Mouse (Mus musculus): ENCODE measurements around the gene Coch.
"Not testable (repeated sequence)": the region's sequence is repeated elsewhere in the genome, so short reads cannot be mapped to it uniquely, and the experiment has no call there.

Gene Coch

GRCm38 (mm10) chr12:51593229-51594029, at the start of gene Coch:
Gene Coch (plus strand): TSS chr12:51593341.
- no peak for DNase-seq (ENCODE audit: low read depth, low spot score)

- DNase-seq (ENCODE audit: low read depth, low spot score) = peak; percentile 17
Observed at GRCm38 (mm10) chr12:51543402-51543960, 49.7 kb upstream of the Coch start.

DNA sequence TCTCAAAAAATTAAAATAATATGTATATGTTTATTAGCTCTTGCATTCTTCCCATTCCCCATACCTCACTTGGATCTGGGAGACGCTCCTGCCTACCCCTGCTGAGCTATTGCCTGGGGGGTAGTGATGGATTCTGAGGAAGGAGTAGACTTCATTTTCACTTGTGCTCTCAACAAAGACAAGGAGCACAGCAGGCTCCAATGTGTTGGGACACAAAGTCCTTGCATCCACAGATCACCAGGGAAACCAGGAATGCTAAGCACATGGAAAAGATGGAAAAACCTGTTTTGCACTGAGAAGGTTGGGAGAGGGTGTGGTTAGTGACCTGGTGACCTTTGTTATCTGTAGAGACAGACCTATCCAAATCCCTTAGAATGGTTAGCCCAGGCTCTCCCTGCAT, 38.1 kb upstream of the Coch start:
- DNase-seq (ENCODE audit: low read depth, low spot score) = no peak

GRCm38 (mm10) chr12:51561416-51561815, 31.7 kb upstream of the Coch start:
- DNase-seq (ENCODE audit: low read depth, low spot score) = no peak

GRCm38 (mm10) chr12:51567225-51567624, 25.9 kb upstream of the Coch start:
- DNase-seq (ENCODE audit: low read depth, low spot score) = peak; percentile 77

DNA sequence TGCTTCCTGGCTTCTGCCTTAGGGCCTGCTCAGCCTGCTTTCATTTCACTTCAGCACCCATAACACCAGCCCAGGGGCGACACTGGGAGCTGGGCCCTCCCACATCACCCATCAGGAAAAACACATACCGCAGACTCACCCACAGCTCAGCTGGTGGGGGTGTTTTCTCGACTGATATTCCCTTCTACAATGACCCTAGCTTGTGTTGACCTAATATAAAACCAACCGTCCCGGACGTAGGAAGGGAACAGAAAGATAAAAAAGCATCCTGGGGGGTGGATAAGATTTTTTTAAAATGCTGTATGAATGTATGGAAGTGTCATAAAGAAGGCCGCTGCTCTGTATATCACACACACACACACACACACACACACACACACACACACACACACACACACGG, 23.7 kb upstream of the Coch start:
- no peak for DNase-seq (ENCODE audit: low read depth, low spot score)

- DNase-seq (ENCODE audit: low read depth, low spot score) = peak; percentile 52
Observed at GRCm38 (mm10) chr12:51569944-51570343, 23.2 kb upstream of the Coch start.

GRCm38 (mm10) chr12:51572651-51573050, 20.5 kb upstream of the Coch start:
- peak; percentile 67 for DNase-seq (ENCODE audit: low read depth, low spot score)

DNA sequence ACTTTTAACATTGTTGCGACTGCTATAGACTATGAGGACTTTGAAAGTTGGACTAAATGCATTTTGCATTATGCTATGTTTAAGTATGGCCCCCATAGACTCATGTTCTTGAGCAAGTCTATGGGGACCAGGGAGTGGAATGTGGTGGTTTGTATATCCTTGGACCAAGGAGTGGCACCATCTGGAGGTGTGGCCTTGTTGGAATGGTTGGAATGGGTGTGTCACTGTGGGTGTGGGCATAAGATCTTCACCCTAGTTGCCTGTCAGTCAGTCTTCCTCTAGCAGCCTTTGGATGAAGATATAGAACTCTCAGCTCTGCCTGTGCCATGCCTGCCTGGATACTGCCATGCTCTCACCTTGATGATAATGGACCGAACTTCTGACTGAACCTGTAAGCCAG, 15.3 kb upstream of the Coch start:
- DNase-seq (ENCODE audit: low read depth, low spot score) = not testable (repeated sequence)

- no peak for DNase-seq (ENCODE audit: low read depth, low spot score)
Observed at GRCm38 (mm10) chr12:51589263-51589662, 3.9 kb upstream of the Coch start.

- no peak for DNase-seq (ENCODE audit: low read depth, low spot score)
Observed at GRCm38 (mm10) chr12:51591921-51592320, 1.2 kb upstream of the Coch start.

GRCm38 (mm10) chr12:51592888-51593228, 283 bp upstream of the Coch start:
- DNase-seq (ENCODE audit: low read depth, low spot score) = no peak

GRCm38 (mm10) chr12:51594030-51594470, 909 bp downstream of the Coch start:
- no peak for DNase-seq (ENCODE audit: low read depth, low spot score)

- DNase-seq (ENCODE audit: low read depth, low spot score) = no peak
Observed at GRCm38 (mm10) chr12:51603306-51603705, 10.2 kb downstream of the Coch start.

GRCm38 (mm10) chr12:51606138-51606537, 13.0 kb downstream of the Coch start:
- DNase-seq (ENCODE audit: low read depth, low spot score) = no peak

DNA sequence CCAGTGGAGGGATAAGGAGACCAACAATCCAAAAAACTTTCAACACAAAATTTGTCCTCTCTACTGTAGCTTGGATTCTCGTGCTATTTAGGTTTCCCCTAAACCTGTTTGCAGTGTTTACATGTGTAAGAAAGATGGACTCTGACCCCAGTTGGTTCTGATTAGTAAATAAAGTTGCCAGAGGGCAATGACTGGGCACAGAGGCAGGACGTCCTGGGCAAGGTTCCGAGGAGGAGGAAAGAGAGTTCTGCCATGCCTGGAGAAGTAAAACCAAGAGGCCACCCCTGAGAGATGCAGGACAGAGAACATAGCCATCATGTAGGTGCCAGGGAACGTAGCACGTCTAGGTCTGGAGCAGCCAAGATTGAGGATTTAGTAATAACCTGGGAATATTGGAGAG, 19.2 kb downstream of the Coch start:
- DNase-seq (ENCODE audit: low read depth, low spot score) = no peak

DNA sequence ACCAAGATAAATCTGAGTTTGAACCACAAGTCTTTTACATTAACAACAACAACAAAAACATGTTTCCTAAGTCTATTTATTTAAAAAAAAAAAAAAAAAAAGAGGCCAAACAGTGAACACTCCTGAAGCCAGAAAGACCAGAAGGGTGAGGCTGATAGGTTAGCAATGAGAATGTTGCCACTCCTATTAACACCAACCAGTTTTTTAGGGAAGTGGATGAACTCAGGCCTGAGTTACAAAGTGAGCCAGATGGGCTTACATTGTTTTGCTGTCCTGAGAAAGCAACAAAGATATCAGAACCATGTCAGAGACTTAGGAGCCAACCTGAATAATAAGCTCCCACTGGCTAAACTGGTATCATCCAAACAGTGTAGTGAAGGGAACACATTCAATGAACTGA, 27.4 kb downstream of the Coch start:
- DNase-seq (ENCODE audit: low read depth, low spot score) = no peak

- DNase-seq (ENCODE audit: low read depth, low spot score) = no peak
Observed at GRCm38 (mm10) chr12:51621161-51621560, 28.0 kb downstream of the Coch start.

DNA sequence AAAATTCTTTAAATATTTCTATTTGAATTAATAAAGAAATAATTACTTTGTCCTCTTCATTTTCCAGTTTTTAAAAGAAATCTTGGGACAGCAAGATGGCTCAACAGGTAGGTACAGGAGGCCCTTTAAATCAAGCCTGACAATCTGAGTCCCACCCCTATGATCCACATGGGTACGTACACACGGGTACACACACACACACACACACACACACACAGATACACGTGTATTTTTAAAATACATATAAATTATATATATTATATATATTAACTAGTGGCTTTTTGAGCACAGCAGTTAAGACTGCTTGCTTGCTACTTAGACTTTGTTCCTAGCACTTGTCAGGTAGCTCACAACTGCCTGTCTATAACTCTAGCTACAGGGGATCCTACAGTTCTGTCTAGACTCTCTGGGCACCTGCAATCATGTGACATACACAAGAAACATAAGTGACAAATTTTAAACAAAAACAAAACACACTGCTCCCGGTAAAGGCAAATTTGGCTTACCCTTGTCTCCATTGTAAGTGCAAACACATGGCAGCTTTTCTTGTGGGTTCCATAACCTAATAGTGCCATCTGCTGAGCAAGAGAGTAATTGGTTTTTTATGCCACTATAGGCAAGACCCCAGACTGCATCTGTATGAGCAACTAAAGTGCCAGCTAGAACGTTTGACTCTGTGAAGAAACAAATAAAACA, 29.7 kb downstream of the Coch start:
- peak; percentile 47 for DNase-seq (ENCODE audit: low read depth, low spot score)

GRCm38 (mm10) chr12:51623366-51623694, 30.2 kb downstream of the Coch start:
- DNase-seq (ENCODE audit: low read depth, low spot score) = no peak

GRCm38 (mm10) chr12:51633481-51633880, 40.3 kb downstream of the Coch start:
- DNase-seq (ENCODE audit: low read depth, low spot score) = no peak

DNA sequence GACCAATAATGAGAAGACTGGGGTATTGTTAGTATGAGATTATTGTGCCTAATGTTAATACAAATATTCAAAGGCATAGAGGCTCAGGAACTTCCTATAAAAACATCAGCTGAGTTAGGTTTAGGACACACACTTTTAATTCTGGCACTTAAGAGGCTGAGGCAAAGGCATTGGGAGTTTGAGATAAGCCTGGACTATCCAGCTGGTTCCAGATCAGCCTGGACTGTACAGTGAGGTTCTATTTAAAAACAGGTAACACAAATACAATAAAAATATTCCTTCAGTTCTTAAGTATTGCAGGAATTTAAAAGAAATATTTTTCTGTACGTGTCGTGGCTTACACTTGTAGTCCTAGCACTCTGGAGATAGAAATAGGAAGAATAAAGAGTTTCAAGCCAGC, 43.1 kb downstream of the Coch start:
- DNase-seq (ENCODE audit: low read depth, low spot score) = no peak

Data from A20 (cell line).